Mouse (Mus musculus) lung, postnatal 4 days (tissue): ENCODE measurements around the gene Ahctf1.
A peak's percentile ranks its signal among the peaks of the same experiment; 100 is the strongest.

Source experiments
- DNase-seq, 2 experiments: peaks; one replicate each; pipeline ENCODE4 v3.0.0; 2021

Ahctf1 gene

DNA sequence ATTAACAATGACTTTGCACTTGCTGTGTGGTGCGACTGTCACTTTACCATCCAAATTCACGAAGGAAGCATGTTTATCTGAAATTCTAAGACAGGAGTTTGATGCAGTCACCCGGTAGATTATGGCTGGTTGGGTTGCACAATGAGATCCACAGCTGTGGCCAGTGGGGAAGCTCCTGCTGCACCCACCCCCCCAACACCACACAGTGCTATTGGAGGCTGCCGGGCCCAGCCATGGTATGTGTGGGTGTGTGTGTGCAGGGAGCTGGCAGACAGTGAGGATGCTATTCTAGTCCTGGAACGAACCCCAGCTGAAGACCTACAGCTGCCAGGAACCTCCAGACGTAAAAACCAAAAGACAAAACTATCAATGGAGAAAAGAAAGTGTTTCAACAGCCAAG lies 94.1 kb downstream of the Ahctf1 start:
- peak; percentile 35 to 75 for DNase-seq

DNA sequence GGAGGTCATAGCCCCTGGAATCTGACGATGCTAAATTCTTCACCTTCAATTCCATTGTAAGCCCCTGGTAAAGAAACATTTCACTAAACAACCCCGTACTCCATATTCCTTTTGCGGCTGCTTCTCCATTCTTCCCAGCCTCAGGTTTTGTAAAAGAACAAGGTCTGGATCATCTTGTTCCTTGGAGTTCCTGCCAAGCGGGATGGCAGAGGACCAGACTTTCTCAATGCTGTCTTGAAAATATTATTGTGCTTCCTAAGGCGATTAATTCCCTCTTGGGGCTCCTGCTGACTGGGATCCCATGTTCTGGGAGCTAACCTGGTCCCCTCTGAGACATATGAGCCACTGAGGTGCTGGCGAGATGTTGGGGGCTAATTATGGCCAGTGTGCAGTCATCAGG lies 98.3 kb downstream of the Ahctf1 start:
- DNase-seq = no peak

GRCm38 (mm10) chr1:179704150-179704549 lies 99.3 kb downstream of the Ahctf1 start:
- no peak for DNase-seq
